Mouse (Mus musculus) layer of hippocampus, postnatal 14 days (tissue): ENCODE measurements at regions not wholly inside any gene's neighbourhood (a gene's known extent, or its start where the extent isn't known, plus 50 kb on each side); places are given as distances from the start of the nearest gene placed in this dataset.
A peak's percentile ranks its signal among the peaks of the same experiment; 100 is the strongest.
"Not testable (repeated sequence)": the region's sequence is repeated elsewhere in the genome, so short reads cannot be mapped to it uniquely, and the experiment has no call there.

ENCODE experiments used
- DNase-seq, 2 experiments: peaks; one replicate each; pipeline ENCODE4 v3.0.0; 2021 to 2022; ENCODE audit warnings: low spot score in 2 of 2, mixed read lengths in 1 of 2

DNA sequence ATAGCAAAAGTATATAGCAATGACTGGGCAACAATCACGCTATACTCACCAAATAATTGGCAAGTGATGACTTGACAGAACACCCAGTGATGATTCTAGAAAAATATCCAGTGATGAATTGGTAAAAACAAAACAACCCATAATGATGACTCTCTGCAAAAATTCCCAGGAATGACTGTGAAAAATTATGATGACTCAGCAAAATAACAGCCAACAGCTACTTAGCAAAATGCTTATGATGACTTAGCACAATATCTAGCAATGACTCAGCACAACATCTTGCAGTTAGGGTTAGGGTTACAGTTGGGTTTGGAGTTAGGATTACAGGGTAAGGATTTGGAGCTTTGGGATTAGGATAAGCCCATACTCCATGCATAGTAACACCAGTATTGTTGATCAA, 232.4 kb upstream of the 1700012A03Rik start:
- DNase-seq: no peak

DNA sequence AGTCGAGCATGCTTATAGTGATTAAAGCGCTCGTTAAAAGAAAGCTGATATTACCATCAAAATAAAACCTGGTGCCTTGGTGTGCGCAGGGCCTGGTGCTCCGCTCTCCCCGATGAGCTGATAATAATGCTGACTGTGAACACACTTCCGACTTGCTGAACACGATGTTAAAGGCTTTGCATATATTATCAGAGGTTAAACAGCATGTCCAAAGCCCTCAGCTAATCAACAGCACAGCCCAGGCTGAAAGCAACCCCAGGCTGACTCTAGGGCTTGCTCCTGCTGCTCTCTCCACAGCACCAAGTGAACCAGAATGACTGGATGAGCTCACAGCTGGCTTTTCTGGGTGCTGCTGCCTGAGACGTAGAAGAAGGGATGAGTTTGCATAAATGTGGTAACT, 238.2 kb upstream of the 1700012A03Rik start:
- DNase-seq: no peak

DNA sequence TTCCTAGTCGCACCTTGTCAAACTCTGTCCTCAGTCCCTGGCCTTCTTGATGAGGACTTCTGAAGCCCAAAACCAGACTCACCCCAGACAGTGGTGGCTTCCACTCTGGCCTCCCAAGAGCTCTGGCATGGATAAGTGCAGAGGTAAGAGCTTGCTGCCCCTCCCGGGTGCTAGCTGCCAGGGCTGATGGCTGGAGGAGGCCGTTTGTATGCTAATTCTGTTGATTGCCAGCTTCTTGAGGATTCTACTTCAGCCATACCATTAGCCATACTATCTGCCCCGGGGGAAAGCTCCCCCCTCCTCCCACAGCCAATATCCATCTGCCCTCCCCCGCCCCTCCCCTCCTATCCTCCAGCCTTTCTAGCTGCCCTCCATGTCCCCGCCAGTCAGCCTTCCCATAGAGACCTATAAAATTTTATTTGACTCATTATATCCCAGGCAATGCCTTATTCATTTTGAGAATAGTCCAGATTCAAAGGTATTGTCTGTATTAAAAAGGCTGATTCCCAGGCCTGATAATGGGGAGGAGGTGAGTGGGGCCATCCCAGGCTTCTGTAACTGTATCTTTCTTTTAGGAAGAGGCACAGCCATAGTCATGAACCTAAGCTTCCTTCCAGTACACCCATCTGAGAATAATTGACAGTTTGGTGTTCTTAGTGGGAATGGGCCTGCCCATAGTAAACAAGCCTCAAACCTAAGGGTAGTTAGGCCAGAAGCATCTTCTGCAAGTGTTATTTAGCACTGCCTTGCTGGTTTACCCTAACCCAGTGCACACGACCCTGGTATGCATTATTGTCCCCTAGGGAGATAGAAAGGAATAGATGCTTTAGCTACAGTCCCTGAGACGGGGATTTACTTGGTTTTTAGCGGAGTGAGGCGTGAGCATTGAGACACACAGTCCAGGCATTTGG, 239.2 kb upstream of the 1700012A03Rik start:
- no peak for DNase-seq

DNA sequence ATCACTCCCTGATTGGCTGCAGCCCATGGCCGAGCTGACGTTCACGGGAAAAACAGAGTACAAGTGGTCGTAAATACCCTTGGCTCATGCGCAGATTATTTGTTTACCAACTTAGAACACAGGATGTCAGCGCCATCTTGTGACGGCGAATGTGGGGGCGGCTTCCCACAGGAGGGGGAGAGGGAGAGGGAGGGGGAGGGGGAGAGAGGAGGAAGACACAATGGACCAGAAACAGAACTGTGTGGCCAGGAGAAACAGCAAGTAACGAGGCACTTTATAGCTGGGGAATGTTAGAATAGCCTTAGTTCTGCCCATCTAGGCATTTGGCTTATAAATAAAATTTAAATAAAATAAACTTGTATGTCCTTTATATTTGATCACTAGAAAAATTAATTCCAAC, 240.7 kb upstream of the Podxl start:
- not testable (repeated sequence) for DNase-seq

DNA sequence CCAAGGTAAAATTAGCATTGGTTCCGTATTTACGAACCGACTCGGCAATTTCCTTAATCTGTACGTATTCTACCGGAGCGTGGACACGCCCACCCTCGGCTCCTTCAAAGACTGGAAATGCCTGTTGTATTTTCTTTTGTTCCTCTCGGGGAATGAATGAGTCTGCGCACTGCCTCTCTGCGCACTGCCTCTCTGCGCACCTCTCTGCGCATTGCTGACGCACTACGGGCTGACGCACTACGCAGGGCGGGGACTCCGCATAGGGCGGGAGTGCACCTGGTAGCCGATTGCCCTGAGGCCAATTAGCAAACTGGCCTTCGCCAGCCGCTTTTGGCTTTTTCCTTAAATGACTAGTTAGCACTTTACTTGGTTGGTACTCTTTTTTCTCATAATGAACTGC, 239.4 kb upstream of the Podxl start:
- DNase-seq: not testable (repeated sequence)

DNA sequence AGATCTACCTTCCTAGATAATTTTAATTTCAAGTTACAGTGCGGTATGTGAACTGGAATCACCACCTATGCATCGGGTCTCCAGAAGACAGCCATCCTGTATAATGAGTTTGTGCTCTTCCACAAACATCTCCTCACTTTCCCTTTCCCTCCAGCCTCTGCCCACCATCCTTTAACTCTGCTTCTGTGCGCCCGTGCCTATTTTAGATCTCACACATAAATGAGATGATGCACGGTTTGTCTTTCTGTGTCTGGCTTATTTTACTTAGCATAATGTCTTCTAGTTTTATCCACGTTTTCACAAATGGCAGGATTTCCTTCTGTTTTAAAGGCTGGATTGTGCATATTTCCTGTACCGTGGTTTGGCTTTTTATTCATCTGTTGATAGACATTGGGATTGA, 227.8 kb upstream of the Podxl start:
- DNase-seq: peak in 1 of 2 experiments; percentile 15

DNA sequence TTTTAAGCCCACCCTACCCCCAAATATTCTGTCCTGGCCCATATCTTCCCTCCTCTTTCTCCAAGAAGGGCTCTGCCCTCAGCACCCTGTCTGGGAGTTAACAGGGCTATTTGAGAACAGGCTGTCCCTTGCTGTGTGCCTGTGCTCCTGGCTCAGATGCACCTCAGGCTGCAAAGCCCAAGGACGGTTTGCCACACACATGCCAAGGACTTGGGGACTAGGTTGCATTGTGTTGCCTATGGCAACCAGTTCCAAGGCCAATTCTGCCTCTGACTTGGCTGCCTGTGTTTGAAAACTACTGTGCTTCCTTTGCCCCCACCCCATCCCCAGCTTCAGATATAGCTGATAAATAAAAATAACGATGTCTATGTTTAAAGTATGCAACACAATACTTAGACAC, 227.1 kb upstream of the Podxl start:
- DNase-seq: peak in 1 of 2 experiments; percentile 6

DNA sequence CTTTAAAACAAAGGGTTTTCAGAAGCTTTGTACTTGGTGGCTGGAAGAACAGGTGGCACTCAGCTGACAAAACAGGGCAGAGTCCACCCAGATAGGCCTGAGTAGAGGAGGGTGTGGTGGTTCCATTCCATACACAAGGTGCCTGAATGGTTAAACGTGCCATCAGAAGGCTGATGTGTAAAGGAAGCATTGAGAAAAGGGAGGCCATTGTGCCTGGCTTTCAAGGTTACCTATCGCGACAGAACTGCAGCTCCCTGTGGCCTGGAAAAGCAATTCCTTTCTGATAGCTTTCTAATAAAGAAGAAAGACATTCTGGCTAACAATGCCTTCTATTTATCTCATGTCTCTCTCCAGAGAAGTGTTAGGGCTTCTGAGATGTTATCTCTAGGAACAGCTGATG, 213.1 kb upstream of the Podxl start:
- DNase-seq: no peak

DNA sequence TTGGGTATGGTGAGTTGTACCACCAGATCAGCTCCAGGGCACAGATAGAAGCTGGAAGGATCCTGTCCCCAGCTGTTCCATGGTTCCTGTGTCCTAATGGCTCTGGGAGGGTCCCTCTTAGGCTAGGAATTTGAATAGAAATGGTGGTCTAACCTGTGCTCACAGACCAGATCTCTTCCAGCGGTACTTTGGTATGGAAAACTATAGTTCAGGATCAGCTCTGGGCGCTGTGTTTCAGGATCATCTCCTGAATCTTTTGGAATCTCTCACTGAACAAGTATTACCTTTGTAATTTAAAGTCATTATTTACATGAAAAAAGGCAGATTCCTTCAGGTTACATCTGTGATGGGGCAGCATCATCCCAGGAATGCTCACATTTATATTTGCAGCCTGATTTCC, 208.1 kb upstream of the Podxl start:
- no peak for DNase-seq

DNA sequence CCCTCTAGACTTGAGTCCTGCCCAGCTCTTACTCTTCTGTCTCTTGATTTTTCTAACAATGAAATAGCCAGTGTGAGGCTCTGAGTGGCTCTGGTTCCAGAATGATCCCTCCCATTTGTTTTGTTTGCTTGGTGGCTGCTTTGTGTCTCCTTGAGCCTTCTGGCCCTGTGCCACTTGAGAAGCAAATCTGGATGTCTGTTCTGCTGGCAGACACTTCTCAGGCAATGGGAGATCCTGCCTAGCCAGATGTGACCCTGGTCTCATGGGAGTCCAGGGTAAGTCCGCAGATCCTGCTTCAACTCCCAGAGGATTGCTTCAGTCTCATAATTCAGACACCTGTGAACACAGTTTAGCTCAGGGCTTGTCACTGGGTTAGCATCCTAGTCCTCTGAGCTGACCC, 181.8 kb upstream of the Podxl start:
- no peak for DNase-seq

DNA sequence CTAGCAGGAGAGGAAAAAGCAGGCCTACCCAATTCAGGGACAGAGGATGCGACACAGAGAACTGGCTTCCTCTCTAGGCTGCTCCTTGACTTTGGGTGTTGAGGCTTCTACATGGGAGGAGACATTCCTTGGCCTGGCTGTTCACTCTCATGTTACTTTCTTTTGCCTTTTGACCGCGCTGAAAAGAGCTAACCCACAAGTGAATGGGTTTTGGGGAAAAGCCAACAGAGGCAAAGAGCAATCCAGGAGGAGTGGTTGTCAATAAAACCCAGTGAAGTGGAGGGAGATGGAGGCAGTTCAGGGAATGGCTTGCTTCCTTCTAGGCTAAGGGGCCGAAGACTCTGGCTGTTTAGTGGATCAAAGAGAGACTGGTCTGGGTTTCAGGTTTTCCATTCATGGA, 167.6 kb upstream of the Podxl start:
- no peak for DNase-seq

DNA sequence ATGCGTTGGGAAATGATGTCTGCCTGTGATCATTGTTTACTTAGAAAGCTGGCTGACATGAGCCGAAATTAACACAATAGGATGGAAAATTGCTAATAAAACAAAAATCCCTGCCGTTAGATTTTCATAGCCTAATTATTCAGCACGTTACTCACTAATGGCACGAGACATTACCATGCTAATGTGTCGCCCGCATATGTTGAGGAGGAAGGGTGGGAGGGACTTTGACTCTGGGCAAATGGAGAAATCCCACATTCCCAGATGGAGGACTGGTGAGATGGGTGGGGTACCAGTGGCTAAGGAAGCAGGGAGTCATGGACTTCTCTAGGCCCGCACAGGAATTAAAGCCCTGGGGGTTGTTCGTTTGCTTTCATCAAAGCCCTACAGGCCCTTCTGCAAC, 155.8 kb upstream of the Podxl start:
- peak in 1 of 2 experiments; percentile 27 for DNase-seq

DNA sequence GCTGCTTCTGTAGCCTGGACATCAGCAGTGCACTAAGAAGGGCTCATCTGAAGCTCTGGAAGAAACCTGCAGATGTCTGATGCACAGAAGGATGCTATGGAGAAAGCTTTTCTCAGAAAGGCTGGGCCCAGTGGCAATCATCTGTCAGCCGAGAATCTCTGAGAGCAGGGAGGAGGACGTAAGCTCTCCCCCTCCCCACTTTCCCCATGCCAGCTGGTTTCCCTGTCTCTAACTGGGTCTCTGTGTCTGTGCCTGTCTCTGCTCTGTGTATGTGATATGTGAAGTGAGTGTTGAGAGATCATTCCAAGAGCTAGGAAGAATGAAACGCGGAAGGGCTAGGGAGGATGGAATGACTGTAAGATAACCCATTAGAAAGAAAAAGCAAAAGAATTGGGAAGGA, 155.1 kb upstream of the Podxl start:
- no peak for DNase-seq

DNA sequence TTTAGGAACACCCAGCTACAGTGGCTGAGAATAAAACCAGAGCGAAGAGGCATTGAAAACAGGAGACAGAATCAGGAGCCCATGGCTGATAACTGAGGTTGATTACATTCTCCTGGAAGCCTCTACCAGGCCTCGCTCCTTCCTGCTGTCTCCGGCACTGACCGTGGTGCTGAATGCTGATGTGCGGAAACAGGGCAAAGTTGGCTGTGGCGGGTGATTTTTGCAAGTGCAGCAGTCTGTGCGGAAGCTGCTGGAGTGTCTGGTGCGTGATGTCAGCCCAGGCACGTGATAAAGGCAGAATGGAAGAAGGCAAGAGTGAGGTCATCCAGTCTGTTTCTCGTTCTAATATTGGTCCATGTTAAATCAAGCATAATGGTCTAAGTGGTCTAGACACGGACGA, 153.8 kb upstream of the Podxl start:
- no peak for DNase-seq

DNA sequence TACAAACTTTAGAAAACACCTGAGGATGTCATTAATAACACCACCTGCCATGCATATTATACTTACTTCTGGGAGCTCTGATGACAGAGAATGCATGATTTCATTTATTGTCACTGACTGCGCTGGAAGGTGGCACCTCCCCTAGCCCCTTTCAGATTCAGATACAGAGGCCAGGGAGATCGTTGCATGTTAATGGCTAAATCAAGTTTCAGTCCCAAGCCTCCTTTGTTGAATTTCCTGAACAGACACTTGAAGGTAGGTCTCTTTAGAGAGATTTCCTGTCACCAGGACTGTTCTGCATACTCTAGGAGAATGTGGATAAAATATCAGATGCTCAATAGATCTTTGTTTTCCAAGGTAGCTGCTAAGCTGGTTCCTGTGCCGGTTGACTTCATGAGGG, 143.5 kb upstream of the Podxl start:
- DNase-seq: no peak

DNA sequence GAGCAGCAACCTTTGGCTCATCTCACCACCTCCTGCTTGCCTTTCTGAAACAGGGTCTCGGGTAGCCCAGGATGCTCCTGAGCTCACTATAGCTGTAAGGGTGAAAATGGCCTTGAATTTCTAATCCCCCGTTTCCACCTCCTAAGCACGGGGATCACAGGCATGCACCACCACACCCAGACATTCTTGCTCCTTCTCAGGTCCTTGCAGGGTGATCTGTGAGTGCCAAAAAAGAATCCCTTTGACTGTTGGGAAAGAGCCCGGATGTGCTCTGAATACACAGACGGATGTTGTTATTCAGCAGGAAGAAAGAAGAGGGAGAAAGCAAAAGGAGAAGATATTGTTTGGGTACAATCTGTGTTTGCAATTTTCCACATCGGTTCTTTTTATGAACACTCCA, 140.4 kb upstream of the Podxl start:
- no peak for DNase-seq

DNA sequence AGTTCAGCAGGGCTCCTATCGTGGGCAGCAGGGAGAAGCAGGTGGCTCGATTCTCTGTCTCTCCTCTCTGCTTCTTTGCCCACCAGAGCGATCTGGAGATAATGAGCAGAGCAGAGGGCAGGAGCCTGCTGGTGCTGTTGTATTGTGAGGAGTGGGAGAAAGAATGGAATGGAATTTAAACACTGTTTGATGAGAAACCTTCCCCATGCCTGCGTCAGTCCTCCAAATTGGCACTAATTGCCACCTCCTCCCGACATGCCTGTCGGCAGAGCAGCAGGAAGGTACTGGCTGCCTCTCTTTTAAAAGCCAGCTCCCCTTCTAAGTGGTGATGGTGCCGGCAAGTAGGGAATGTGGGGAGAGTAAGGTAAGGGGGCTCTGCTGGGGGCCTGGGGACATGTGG, 139.2 kb upstream of the Podxl start:
- DNase-seq: peak; percentile 29 to 52

DNA sequence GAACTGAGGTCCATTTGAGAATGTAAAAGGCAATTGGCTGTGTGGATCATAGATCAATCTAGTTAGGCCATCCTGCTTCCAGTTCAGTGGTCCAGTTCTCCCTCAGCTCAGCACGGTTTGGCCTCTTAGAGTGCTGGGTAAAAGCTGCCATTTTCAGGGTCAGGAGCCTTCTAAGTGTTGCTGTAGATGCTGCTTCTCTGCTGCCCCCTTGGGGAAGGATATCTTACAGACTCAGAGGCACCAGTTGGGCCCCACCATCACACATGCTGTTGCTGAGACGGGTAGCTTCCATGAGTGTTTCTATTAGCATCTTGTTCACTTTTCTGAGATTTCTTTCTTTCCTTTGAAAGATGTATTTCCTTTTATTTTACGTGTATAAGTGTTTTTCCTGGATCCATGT, 132.1 kb upstream of the Podxl start:
- no peak for DNase-seq

DNA sequence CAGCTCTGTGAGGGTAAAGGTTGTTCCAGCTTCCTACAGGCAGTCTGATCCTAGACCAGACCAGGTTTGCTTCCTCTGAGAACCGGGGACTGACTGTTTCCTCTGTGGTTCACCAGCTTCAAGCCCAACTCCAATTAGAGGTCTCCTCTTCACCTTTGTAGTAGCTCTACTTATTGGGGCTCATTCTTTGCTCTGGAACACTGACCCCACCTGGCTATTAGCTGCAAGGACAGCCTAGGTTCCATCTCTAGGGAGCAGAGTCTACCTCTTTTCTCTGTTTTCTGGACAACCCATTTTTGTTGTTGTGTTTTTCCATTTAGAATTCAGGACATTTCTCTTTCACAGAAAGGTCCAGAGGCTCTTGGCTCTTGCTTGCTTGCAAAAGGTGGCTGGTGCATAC, 129.3 kb upstream of the Podxl start:
- no peak for DNase-seq

DNA sequence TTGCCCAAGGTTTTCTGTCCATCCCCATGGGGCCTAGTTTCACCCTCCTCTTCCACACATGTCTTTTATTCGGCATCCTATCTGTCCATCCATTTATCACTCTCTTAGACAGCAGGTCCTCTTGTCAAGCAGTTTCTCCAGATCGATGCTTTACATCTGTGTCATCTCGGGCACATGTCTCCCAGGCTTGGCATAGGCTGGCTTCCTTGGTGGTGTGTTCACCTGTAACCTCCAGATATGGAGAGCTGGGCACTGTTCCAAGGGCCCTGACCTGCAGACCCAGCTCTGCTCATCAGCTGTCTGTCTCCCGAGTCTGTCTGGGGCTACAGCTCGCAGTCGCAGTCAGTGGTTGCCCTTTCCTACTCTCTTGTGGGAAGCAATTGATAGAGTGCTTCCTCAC, 128.2 kb upstream of the Podxl start:
- DNase-seq: no peak

DNA sequence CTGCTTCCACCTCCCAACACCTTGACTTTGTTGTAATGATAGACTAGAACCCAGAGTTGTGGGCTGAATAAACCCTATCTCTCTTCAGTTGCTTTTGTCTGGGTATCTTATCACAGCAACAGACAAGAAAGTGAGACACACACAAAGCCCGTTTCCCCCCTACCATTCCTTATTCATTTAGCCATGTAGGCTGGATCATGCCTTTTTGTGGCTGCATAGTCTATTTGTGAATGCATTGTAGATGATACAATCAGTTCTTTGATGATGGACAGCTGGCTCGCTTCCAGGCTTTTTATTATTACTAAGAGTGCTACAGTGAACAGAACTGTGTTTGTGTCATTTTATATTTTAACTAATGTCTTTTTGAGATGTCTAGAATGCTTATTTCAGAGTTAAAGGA, 116.3 kb upstream of the Podxl start:
- no peak for DNase-seq

DNA sequence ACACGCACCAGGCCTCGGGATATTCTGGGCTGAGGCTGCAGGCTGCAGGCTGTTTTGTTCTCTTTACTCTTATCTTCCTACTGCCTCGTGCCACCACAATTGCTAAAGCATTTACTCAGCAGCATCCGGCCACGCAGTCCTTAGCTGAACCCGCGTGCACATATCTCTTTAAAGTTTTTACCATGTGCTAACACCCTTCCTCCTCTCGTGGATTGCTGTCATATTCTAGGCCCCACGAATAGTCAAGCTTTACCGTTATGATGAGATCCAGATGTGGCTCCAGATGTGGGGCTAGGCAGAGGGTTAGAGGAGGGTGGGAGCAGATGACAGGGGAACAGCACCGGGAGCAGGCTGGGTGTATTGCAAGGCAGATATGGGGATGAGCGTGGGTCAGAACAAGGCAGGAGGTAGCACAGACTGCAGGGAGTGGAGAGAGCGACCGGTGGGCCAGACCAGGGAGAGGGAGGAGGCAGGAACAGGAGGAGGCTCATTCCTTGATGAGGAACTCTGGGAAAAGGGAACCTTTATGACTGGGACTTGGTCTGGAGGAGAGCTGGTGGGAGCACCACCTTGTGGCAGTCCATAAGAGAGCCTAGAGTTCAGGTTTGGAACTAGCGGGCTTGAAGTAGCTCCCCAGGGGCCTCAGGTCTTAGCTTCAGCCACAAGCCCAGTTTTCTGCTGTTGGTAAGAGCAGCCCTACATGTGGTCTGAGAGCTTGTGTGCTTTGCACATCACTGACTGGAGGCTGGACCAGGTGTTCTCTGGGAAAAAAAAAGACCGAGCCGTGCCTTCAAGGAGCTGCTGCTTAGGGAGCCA, 102.1 kb upstream of the Podxl start:
- peak in 1 of 2 experiments; percentile 39 for DNase-seq
